Mouse (Mus musculus) stomach, postnatal 0 days (tissue): ENCODE measurements around the gene Pkmyt1.

Experiments
- CTCF ChIP-seq: IDR thresholded peaks from 2 replicates; pipeline ENCODE4 v1.5.1; 2016; ENCODE audit warnings: antibody characterized with exemption, low read depth, mild to moderate bottlenecking, moderate library complexity
- EP300 ChIP-seq: optimal IDR thresholded peaks from 2 replicates; pipeline ENCODE3; 2016; ENCODE audit warnings: antibody characterized with exemption

GRCm38 (mm10) chr17:23730441-23730840 lies 4.3 kb downstream of the Pkmyt1 start:
- TF ChIP-seq CTCF: no peak
- TF ChIP-seq EP300: no peak
